Mouse (Mus musculus): Measurements from ENCODE around the gene Hist1h2be.
"Not testable (repeated sequence)": the region's sequence is repeated elsewhere in the genome, so short reads cannot be mapped to it uniquely, and the experiment has no call there.

Gene Hist1h2be

GRCm38 (mm10) chr13:23573034-23573897 lies 47.7 kb downstream of the Hist1h2be start:
- not testable (repeated sequence) for DNase-seq (ENCODE audit: low spot score in 2 of 2)

- DNase-seq (ENCODE audit: low spot score in 2 of 2): no peak
Measured at GRCm38 (mm10) chr13:23572218-23573033, 48.5 kb downstream of the Hist1h2be start.

- not testable (repeated sequence) for DNase-seq (ENCODE audit: low spot score in 2 of 2)
Measured at GRCm38 (mm10) chr13:23571504-23572217, 49.3 kb downstream of the Hist1h2be start.

- peak; percentile 74 to 75 for DNase-seq (ENCODE audit: low spot score in 2 of 2)
Measured at GRCm38 (mm10) chr13:23571022-23571503, 49.9 kb downstream of the Hist1h2be start, which contains the start of the genes Hist1h2ae and Hist1h2bg. Hist1h2ae (minus strand) TSS chr13:23571220. Hist1h2bg (plus strand) TSS chr13:23571396.

GRCm38 (mm10) chr13:23570261-23571021 lies 50.5 kb downstream of the Hist1h2be start:
- not testable (repeated sequence) for DNase-seq (ENCODE audit: low spot score in 2 of 2)

- DNase-seq (ENCODE audit: low spot score in 2 of 2): no peak
Measured at GRCm38 (mm10) chr13:23564482-23564881, 56.4 kb downstream of the Hist1h2be start.

- DNase-seq (ENCODE audit: low spot score in 2 of 2): peak in 1 of 2 experiments; percentile 52
Measured at GRCm38 (mm10) chr13:23562699-23563462, 58.0 kb downstream of the Hist1h2be start.

- peak; percentile 95 for DNase-seq (ENCODE audit: low spot score in 2 of 2)
Measured at GRCm38 (mm10) chr13:23561883-23562659, 58.9 kb downstream of the Hist1h2be start, which contains the start of gene Hist1h3e. Hist1h3e (minus strand) TSS chr13:23562369.

- DNase-seq (ENCODE audit: low spot score in 2 of 2): not testable (repeated sequence)
Measured at GRCm38 (mm10) chr13:23561531-23561882, 59.4 kb downstream of the Hist1h2be start.

GRCm38 (mm10) chr13:23560699-23561098 lies 60.2 kb downstream of the Hist1h2be start:
- not testable (repeated sequence) for DNase-seq (ENCODE audit: low spot score in 2 of 2)

GRCm38 (mm10) chr13:23556906-23557305 lies 64.0 kb downstream of the Hist1h2be start:
- no peak for DNase-seq (ENCODE audit: low spot score in 2 of 2)

- DNase-seq (ENCODE audit: low spot score in 2 of 2): peak; percentile 72 to 74
Measured at GRCm38 (mm10) chr13:23555839-23556416, 65.0 kb downstream of the Hist1h2be start.

GRCm38 (mm10) chr13:23554925-23555838 lies 65.7 kb downstream of the Hist1h2be start:
- DNase-seq (ENCODE audit: low spot score in 2 of 2): peak; percentile 80 to 86

GRCm38 (mm10) chr13:23554393-23554792 lies 66.5 kb downstream of the Hist1h2be start:
- DNase-seq (ENCODE audit: low spot score in 2 of 2): no peak

GRCm38 (mm10) chr13:23552962-23553361 lies 68.0 kb downstream of the Hist1h2be start, which contains the start of gene Hist1h1d:
Hist1h1d (plus strand) TSS chr13:23553262.
- DNase-seq (ENCODE audit: low spot score in 2 of 2): no peak

- no peak for DNase-seq (ENCODE audit: low spot score in 2 of 2)
Measured at GRCm38 (mm10) chr13:23551931-23552914, 68.7 kb downstream of the Hist1h2be start.

Data from right cerebral cortex, adult 2 months (tissue).